Mouse (Mus musculus): ENCODE results near the gene Prss23. TPM values are rescaled to one million over a fixed set of nuclear protein-coding genes. Genes with fewer than 3 reads are reported as not detected.

Prss23 gene
- polyA plus RNA-seq, 1 experiment from 2014 or later: 23.0 TPM

GRCm38 (mm10) chr7:89517460-89518390 is 9.3 kb downstream of the Prss23 start:
- no peak overlapping the region for H3K27ac ChIP-seq (ENCODE audit: low read depth, low read length)
- no peaks in the 10 kb centered on the region for H3K36me3 ChIP-seq (ENCODE audit: control insufficient read depth, insufficient read depth, low read length)
- ATAC-seq (ENCODE audit: insufficient read depth, low FRiP score, low TSS enrichment) (peak; percentile 86), DNase-seq (ENCODE audit: low spot score) (peak; percentile 70)
- H3K4me2 ChIP-seq (ENCODE audit: low read depth): peak overlapping the region; percentile 82
- no peaks in the 10 kb centered on the region for H3K9me3 ChIP-seq (ENCODE audit: control insufficient read depth, low read length)
- H3K4me3 ChIP-seq (ENCODE audit: low read depth, low read length): peak overlapping the region; percentile 65
- peak overlapping the region; percentile 73 for H3K9ac ChIP-seq (ENCODE audit: low read length)
- H3K27me3 ChIP-seq (ENCODE audit: control insufficient read depth, insufficient read depth, low read length): no peaks in the 10 kb centered on the region
- under 1% methylated on average over 48 of the region's 61 CpGs for WGBS
- H3K4me1 ChIP-seq (ENCODE audit: control insufficient read depth, insufficient read depth, low read length): 0 out of 2 replicates have a peak, but pooled peaks cover 4% of the 10 kb centered on the region

DNA sequence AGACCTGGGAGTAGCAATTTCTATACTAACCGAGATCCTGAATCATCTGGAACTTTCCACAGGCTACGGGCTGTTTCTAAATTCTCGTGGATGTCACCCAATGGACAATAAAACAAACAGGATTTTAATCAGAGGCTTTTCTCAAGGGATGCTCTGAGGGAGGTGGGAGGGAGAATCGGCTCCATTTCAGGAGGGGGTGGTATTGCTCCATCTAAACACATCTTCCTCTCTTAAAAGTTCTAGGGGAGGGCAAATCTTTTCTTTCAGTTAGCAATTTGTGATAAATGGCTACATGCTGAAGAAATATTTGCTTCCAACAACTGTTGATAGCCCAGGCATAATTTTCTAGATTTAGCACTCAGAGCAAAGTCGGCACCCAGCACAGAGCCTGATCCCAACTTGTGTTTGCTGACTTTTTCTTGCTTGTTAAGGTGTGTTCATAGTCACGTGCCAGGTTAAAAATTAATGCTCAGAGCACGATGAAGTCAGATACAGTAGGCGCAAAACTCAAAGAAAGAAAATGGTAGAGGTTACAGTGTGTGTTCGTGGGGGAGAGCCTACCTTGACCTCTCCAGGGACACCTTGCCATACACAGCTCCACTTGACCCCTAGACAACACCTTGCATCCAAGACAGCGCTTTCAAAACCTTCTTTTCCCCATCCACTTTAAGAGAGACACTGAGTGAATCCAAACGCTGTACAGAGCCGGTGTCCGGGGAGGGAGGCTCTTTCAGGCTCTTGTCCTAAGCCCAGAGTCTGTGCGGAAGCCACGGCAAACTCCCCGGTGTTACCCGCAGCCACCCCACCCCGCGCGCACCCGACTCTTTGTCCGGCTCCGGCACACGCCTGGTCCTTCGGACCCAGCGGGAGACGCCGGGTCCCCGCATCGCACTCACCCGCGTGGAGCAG is 10.2 kb downstream of the Prss23 start:
- H3K4me2 ChIP-seq (ENCODE audit: low read depth): peak overlapping the region; percentile 82
- no peak overlapping the region for H3K27ac ChIP-seq (ENCODE audit: low read depth, low read length)
- H3K4me3 ChIP-seq (ENCODE audit: low read depth, low read length): peak overlapping the region; percentile 65
- peak overlapping the region; percentile 73 for H3K9ac ChIP-seq (ENCODE audit: low read length)
- no peaks in the 10 kb centered on the region for H3K36me3 ChIP-seq (ENCODE audit: control insufficient read depth, insufficient read depth, low read length)
- DNase-seq (ENCODE audit: low spot score): no peak
- no peaks in the 10 kb centered on the region for H3K9me3 ChIP-seq (ENCODE audit: control insufficient read depth, low read length)
- no peaks in the 10 kb centered on the region for H3K27me3 ChIP-seq (ENCODE audit: control insufficient read depth, insufficient read depth, low read length)
- 0 out of 2 replicates have a peak, but pooled peaks cover 4% of the 10 kb centered on the region for H3K4me1 ChIP-seq (ENCODE audit: control insufficient read depth, insufficient read depth, low read length)
- WGBS: 11% methylated on average over 32 of the region's 32 CpGs
- ATAC-seq (ENCODE audit: insufficient read depth, low FRiP score, low TSS enrichment): peak; percentile 23; the same call in 1 of the 2 replicates

GRCm38 (mm10) chr7:89511921-89512514 is 15.0 kb downstream of the Prss23 start:
- Histone ChIP-seq H3K4me2 (ENCODE audit: low read depth) (no peak overlapping the region), H3K4me1 (ENCODE audit: control insufficient read depth, insufficient read depth, low read length) (no peaks in the 10 kb centered on the region), H3K27ac (ENCODE audit: low read depth, low read length) (no peak overlapping the region), H3K27me3 (ENCODE audit: control insufficient read depth, insufficient read depth, low read length) (no peaks in the 10 kb centered on the region), H3K9ac (ENCODE audit: low read length) (no peak overlapping the region), H3K9me3 (ENCODE audit: control insufficient read depth, low read length) (no peaks in the 10 kb centered on the region), H3K4me3 (ENCODE audit: low read depth, low read length) (no peak overlapping the region), H3K36me3 (ENCODE audit: control insufficient read depth, insufficient read depth, low read length) (no peaks in the 10 kb centered on the region)
- WGBS: 47% methylated on average over 4 of the region's 4 CpGs
- no peak for ATAC-seq (ENCODE audit: insufficient read depth, low FRiP score, low TSS enrichment)
- DNase-seq (ENCODE audit: low spot score): no peak

DNA sequence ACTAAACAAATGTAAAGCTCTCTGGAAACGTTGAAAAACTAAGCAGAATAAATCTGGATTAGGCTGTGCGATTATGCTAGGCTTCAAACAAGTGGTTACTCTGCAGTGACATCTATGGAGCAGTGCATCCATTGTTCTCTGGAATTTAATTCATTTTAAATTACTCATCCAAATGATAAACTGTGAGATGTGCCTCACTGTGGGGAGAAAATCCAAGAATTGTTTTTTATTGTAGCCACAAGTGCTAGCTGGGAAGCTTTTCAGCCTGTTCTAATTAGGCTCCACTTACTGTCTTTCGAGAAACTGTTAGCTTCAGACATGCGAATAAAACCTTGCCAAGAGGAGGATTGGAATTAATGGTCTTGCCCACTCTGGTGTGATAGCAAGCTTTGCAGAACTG is 18.3 kb downstream of the Prss23 start:
- H3K36me3 ChIP-seq (ENCODE audit: control insufficient read depth, insufficient read depth, low read length): no peaks in the 10 kb centered on the region
- H3K27ac ChIP-seq (ENCODE audit: low read depth, low read length): no peak overlapping the region
- H3K4me1 ChIP-seq (ENCODE audit: control insufficient read depth, insufficient read depth, low read length): no peaks in the 10 kb centered on the region
- ATAC-seq (ENCODE audit: insufficient read depth, low FRiP score, low TSS enrichment) (no peak), DNase-seq (ENCODE audit: low spot score) (no peak)
- H3K9me3 ChIP-seq (ENCODE audit: control insufficient read depth, low read length): no peaks in the 10 kb centered on the region
- H3K4me2 ChIP-seq (ENCODE audit: low read depth): no peak overlapping the region
- 80% methylated on average over 4 of the region's 4 CpGs for WGBS
- H3K27me3 ChIP-seq (ENCODE audit: control insufficient read depth, insufficient read depth, low read length): no peaks in the 10 kb centered on the region
- H3K9ac ChIP-seq (ENCODE audit: low read length): no peak overlapping the region
- no peak overlapping the region for H3K4me3 ChIP-seq (ENCODE audit: low read depth, low read length)

- Histone ChIP-seq H3K4me2 (ENCODE audit: low read depth) (peak overlapping the region; percentile 21; the same call in 1 of the 2 replicates), H3K4me3 (ENCODE audit: low read depth, low read length) (no peak overlapping the region), H3K4me1 (ENCODE audit: control insufficient read depth, insufficient read depth, low read length) (no peaks in the 10 kb centered on the region), H3K36me3 (ENCODE audit: control insufficient read depth, insufficient read depth, low read length) (no peaks in the 10 kb centered on the region), H3K27ac (ENCODE audit: low read depth, low read length) (no peak overlapping the region), H3K27me3 (ENCODE audit: control insufficient read depth, insufficient read depth, low read length) (no peaks in the 10 kb centered on the region), H3K9ac (ENCODE audit: low read length) (no peak overlapping the region), H3K9me3 (ENCODE audit: control insufficient read depth, low read length) (no peaks in the 10 kb centered on the region)
- DNase-seq (ENCODE audit: low spot score): peak; percentile 69
- WGBS: 37% methylated on average over 17 of the region's 17 CpGs
- ATAC-seq (ENCODE audit: insufficient read depth, low FRiP score, low TSS enrichment): peak; percentile 64
Observed at GRCm38 (mm10) chr7:89499516-89500307, 27.3 kb downstream of the Prss23 start.

DNA sequence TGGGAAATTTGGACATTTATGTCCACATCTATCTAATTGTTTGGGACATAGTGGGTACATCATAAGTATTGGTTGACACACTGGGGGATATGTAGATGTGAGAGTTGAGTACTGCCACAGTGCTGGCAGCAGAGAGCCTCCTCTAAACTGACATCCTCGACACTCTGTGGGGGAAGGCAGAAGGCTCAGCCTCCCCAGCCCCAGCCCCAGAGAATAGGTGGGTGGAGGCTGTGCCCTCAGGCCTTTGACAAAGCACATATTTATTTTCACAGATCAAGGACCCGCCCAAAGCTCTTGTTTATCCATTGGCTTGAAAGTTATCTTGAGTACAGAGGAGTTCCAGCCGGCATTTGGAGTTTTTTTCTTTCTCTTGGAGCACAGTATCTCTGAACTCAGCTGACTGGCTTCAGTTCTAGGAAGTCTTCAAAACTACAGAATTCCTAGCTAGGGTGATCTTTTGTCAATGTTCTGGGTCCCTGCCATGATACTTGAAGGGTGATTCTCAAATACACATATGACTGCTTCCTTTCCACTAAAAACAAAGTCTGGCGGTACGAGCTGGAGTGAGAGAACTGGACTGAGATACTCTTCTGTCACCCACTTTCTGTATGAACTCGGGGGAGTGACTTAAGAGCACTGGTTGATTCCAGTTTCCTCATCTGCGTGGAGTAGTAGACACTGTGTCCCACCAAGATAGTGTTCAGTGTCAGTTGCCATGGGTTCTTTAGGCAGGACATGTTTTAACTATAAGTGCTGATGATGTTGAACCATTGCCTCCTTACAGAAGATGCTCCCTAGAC is 43.0 kb downstream of the Prss23 start:
- Histone ChIP-seq H3K4me2 (ENCODE audit: low read depth) (no peak overlapping the region), H3K4me1 (ENCODE audit: control insufficient read depth, insufficient read depth, low read length) (no peaks in the 10 kb centered on the region), H3K36me3 (ENCODE audit: control insufficient read depth, insufficient read depth, low read length) (no peaks in the 10 kb centered on the region), H3K27me3 (ENCODE audit: control insufficient read depth, insufficient read depth, low read length) (no peaks in the 10 kb centered on the region), H3K9me3 (ENCODE audit: control insufficient read depth, low read length) (no peaks in the 10 kb centered on the region), H3K27ac (ENCODE audit: low read depth, low read length) (no peak overlapping the region), H3K9ac (ENCODE audit: low read length) (no peak overlapping the region), H3K4me3 (ENCODE audit: low read depth, low read length) (no peak overlapping the region)
- DNase-seq (ENCODE audit: low spot score) (no peak), ATAC-seq (ENCODE audit: insufficient read depth, low FRiP score, low TSS enrichment) (no peak)
- 80% methylated on average over 7 of the region's 7 CpGs for WGBS

GRCm38 (mm10) chr7:89481723-89482122 is 45.3 kb downstream of the Prss23 start:
- Histone ChIP-seq H3K4me2 (ENCODE audit: low read depth) (no peak overlapping the region), H3K4me1 (ENCODE audit: control insufficient read depth, insufficient read depth, low read length) (no peaks in the 10 kb centered on the region), H3K36me3 (ENCODE audit: control insufficient read depth, insufficient read depth, low read length) (no peaks in the 10 kb centered on the region), H3K9ac (ENCODE audit: low read length) (no peak overlapping the region), H3K27me3 (ENCODE audit: control insufficient read depth, insufficient read depth, low read length) (no peaks in the 10 kb centered on the region), H3K27ac (ENCODE audit: low read depth, low read length) (no peak overlapping the region), H3K4me3 (ENCODE audit: low read depth, low read length) (no peak overlapping the region), H3K9me3 (ENCODE audit: control insufficient read depth, low read length) (no peaks in the 10 kb centered on the region)
- 50% methylated on average over 3 of the region's 3 CpGs for WGBS
- no peak for ATAC-seq (ENCODE audit: insufficient read depth, low FRiP score, low TSS enrichment)
- no peak for DNase-seq (ENCODE audit: low spot score)

All from neural tube, embryonic 11.5 days (tissue).